Comparison of ENCODE assay signal across 7 mouse cellular contexts in genomic region chr4:130792376-130793179, GRCm38 (mm10). TPM values are rescaled to one million over a fixed set of nuclear protein-coding genes. Genes with fewer than 3 reads are reported as not detected.
A peak's percentile ranks its signal among the peaks of the same experiment; 100 is the strongest.
DNase-seq lines count a peak whose midpoint lies in the region; ATAC-seq and TF ChIP-seq lines count a peak whose summit lies in the region.

TSS of gene Sdc3 (plus strand) at chr4:130792537.

- 4% methylated on average over 54 of the region's 99 CpGs for WGBS in intestine, embryonic 14.5 days
- 6% methylated on average over 29 of the region's 99 CpGs for WGBS in liver, postnatal 0 days (ENCODE audit: insufficient replicate concordance)
- WGBS in small intestine, adult 2 months: 4% methylated on average over 96 of the region's 99 CpGs

- H3K27ac ChIP-seq in intestine, embryonic 14.5 days (ENCODE audit: low read depth): 0 out of 2 replicates have a peak within 1 kb of the TSS, but pooled peaks have one; percentile 17
- H3K27ac ChIP-seq in liver, postnatal 0 days (ENCODE audit: low read depth): peak within 1 kb of the TSS; percentile 69
- H3K27ac ChIP-seq in small intestine, adult 2 months (ENCODE audit: insufficient read depth, low read depth, low read length): no peak within 1 kb of the TSS

- no peak for TF ChIP-seq EP300 in liver, postnatal 0 days (IDR thresholded peaks at IDR 0.05; ENCODE audit: low read depth)

- ATAC-seq in intestine, embryonic 14.5 days (replicated peaks; ENCODE audit: low FRiP score, low TSS enrichment, low read depth): peak; percentile 52
- ATAC-seq in liver, postnatal 0 days: no peak; the same call in 1 of the 2 replicates

- no peaks in the 10 kb centered on the region for H3K36me3 ChIP-seq in intestine, embryonic 14.5 days (ENCODE audit: control insufficient read depth, insufficient read depth, low read length)
- H3K36me3 ChIP-seq in liver, postnatal 0 days (replicated peaks; ENCODE audit: insufficient read depth, low read length): no peaks in the 10 kb centered on the region
- H3K36me3 ChIP-seq in small intestine, adult 2 months (ENCODE audit: control insufficient read depth, insufficient read depth, low read length): no peaks in the 10 kb centered on the region

- H3K4me3 ChIP-seq in intestine, embryonic 14.5 days (ENCODE audit: low read depth, low read length): peak within 1 kb of the TSS; percentile 82
- peak within 1 kb of the TSS; percentile 57 for H3K4me3 ChIP-seq in liver, postnatal 0 days (ENCODE audit: low read depth, low read length)
- H3K4me3 ChIP-seq in small intestine, adult 2 months (ENCODE audit: low read depth, low read length): peak within 1 kb of the TSS; percentile 68

- DNase-seq in right cerebral cortex, postnatal 14 days: peak; percentile 63
- DNase-seq in right cerebral cortex, postnatal 36 days (ENCODE audit: low spot score in 2 of 2): no peak
- peak; percentile 66 to 80 for DNase-seq in adrenal gland, postnatal 36 days
- DNase-seq in gastrocnemius, postnatal 10 days: peak; percentile 53
- DNase-seq in intestine, embryonic 14.5 days (ENCODE audit: low spot score): no peak
- no peak for DNase-seq in liver, postnatal 0 days

- H3K9ac ChIP-seq in intestine, embryonic 14.5 days (ENCODE audit: low read length): peak within 1 kb of the TSS; percentile 93
- peak within 1 kb of the TSS; percentile 55 for H3K9ac ChIP-seq in liver, postnatal 0 days (replicated peaks)

- H3K4me1 ChIP-seq in intestine, embryonic 14.5 days (replicated peaks; ENCODE audit: control insufficient read depth, insufficient read depth, low read length): peaks cover 21% of the 10 kb centered on the region
- peaks cover 5% of the 10 kb centered on the region; the same call in 1 of the 2 replicates for H3K4me1 ChIP-seq in liver, postnatal 0 days (ENCODE audit: insufficient read depth)
- peaks cover 6% of the 10 kb centered on the region for H3K4me1 ChIP-seq in small intestine, adult 2 months (ENCODE audit: control insufficient read depth, insufficient read depth, insufficient read length, low read length)

- H3K4me2 ChIP-seq in intestine, embryonic 14.5 days (ENCODE audit: low read length): peak within 1 kb of the TSS; percentile 93
- peak within 1 kb of the TSS; percentile 74 for H3K4me2 ChIP-seq in liver, postnatal 0 days (ENCODE audit: low read depth, low read length)

- H3K9me3 ChIP-seq in intestine, embryonic 14.5 days (ENCODE audit: control insufficient read depth, low read length): no peaks in the 10 kb centered on the region
- no peaks in the 10 kb centered on the region for H3K9me3 ChIP-seq in liver, postnatal 0 days (ENCODE audit: low read length)

- no peak for TF ChIP-seq POLR2A in small intestine, adult 2 months (IDR thresholded peaks at IDR 0.05; ENCODE audit: low read depth, low read length)

- TF ChIP-seq CTCF in liver, postnatal 0 days (IDR thresholded peaks at IDR 0.05; ENCODE audit: low read depth): no peak
- no peak for TF ChIP-seq CTCF in small intestine, adult 2 months (IDR thresholded peaks at IDR 0.05; ENCODE audit: extremely low read depth, insufficient read length, insufficient replicate concordance, low read depth, low read length)

- H3K27me3 ChIP-seq in intestine, embryonic 14.5 days (replicated peaks; ENCODE audit: control insufficient read depth, insufficient read depth, low read length): no peaks in the 10 kb centered on the region
- peaks cover 31% of the 10 kb centered on the region for H3K27me3 ChIP-seq in liver, postnatal 0 days (ENCODE audit: insufficient read depth, low read length)
- peaks cover 21% of the 10 kb centered on the region for H3K27me3 ChIP-seq in small intestine, adult 2 months (ENCODE audit: control insufficient read depth, insufficient read depth, low read length)

RNA-seq across cellular contexts. Expression of gene Sdc3, which starts in this region (rescaled TPM):
- 100 to 1,000 TPM; 294 to 435 TPM for total RNA-seq in adrenal gland, postnatal 36 days (2021)
- total RNA-seq in gastrocnemius, postnatal 10 days (2021): 10 to 100 TPM; 27.5 to 38.6 TPM
- 19.2 and 21.1 TPM in 2 replicates for polyA plus RNA-seq in intestine, embryonic 14.5 days (2014; fragmentation: Nextera tagmentation; extraction: Ambion mirVana)
- polyA plus RNA-seq in liver, postnatal 0 days (2015; fragmentation: Nextera tagmentation; extraction: Ambion mirVana): 8.7 TPM in 2 replicates
- 14.2 and 16.8 TPM in 2 replicates for polyA plus RNA-seq in small intestine, adult 2 months (2012; rRNA removed)

Comparison
In these comparisons a context has a peak if more than half of its experiments do, and no peak if none do; other contexts are left out.
1. RNA of gene Sdc3 (total RNA-seq): 294 to 435 TPM in adrenal gland, postnatal 36 days; 27.5 to 38.6 TPM in gastrocnemius, postnatal 10 days; every median in the first group is over 4 times any median in the second.
2. DNase-seq: peak in right cerebral cortex, postnatal 14 days (single experiment), adrenal gland, postnatal 36 days (2 of 2) and gastrocnemius, postnatal 10 days (single experiment); none in right cerebral cortex, postnatal 36 days (0 of 2), intestine, embryonic 14.5 days (single experiment) and liver, postnatal 0 days (single experiment).
3. Peak in every context shown above with its lines, with median percentiles within 50 percentile points of each other: H3K4me3 ChIP-seq.